Mouse (Mus musculus) forebrain, embryonic 11.5 days (tissue): ENCODE results near the gene Iqgap2. TPM values are rescaled to one million over a fixed set of nuclear protein-coding genes. Genes with fewer than 3 reads are reported as not detected.

Source experiments
- ATAC-seq: fragments of 200-750 bp; cut with Nextera tagmentation; replicated peaks from 2 replicates; pipeline ENCODE4 v1.8.0; 2017; ENCODE audit warnings: moderate TSS enrichment; ENCODE audit not compliant: low FRiP score
- DNase-seq: peaks from one replicate; pipeline ENCODE4 v3.0.0-alpha.2; 2017; ENCODE audit warnings: low spot score
- H3K27ac ChIP-seq: fragments of 300-500 bp; sonication (generic); 2 replicates; pipeline ENCODE4 v1.5.1; 2014; ENCODE audit warnings: low read depth, low read length
- H3K27me3 ChIP-seq: fragments of 300-500 bp; sonication (generic); 2 replicates; pipeline ENCODE4 v1.6.1; 2014; ENCODE audit warnings: mild to moderate bottlenecking, low read length, mixed read lengths; ENCODE audit not compliant: control insufficient read depth, insufficient read depth
- H3K36me3 ChIP-seq: fragments of 300-500 bp; sonication (generic); 2 replicates; pipeline ENCODE4 v1.6.1; 2014; ENCODE audit warnings: mild to moderate bottlenecking, low read length, moderate library complexity, mixed read lengths; ENCODE audit not compliant: control insufficient read depth, insufficient read depth
- H3K4me1 ChIP-seq: fragments of 300-500 bp; sonication (generic); replicated peaks from 2 replicates; pipeline ENCODE4 v1.6.1; 2014; ENCODE audit warnings: low read length, mixed read lengths; ENCODE audit not compliant: control insufficient read depth, insufficient read depth
- H3K4me2 ChIP-seq: fragments of 300-500 bp; sonication (generic); 2 replicates; pipeline ENCODE4 v1.6.1; 2014; ENCODE audit warnings: low read depth, mild to moderate bottlenecking, low read length, moderate library complexity, mixed read lengths; ENCODE audit not compliant: severe bottlenecking
- H3K4me3 ChIP-seq: fragments of 300-500 bp; sonication (generic); 2 replicates; pipeline ENCODE4 v1.5.1; 2014; ENCODE audit warnings: low read depth, low read length
- H3K9ac ChIP-seq: fragments of 300-500 bp; sonication (generic); 2 replicates; pipeline ENCODE4 v1.6.1; 2014; ENCODE audit warnings: low read length
- H3K9me3 ChIP-seq: fragments of 300-500 bp; sonication (generic); 2 replicates; pipeline ENCODE4 v1.6.1; 2016; ENCODE audit warnings: low read length, mixed read lengths; ENCODE audit not compliant: control insufficient read depth
- WGBS: fragments of 180-500 bp; shearing (Covaris S2); extraction: QIAGEN DNeasy Blood & Tissue Kit; methylation state at CpG from one replicate; pipeline ENCODE4 v1.1.7; 2014; 5-methylcytosine and 5-hydroxymethylcytosine counted together
- polyA plus RNA-seq: library from polyadenylated mRNA; unstranded; fragments of >200 nt; fragmentation: Nextera tagmentation; extraction: Ambion mirVana; gene quantifications from 2 replicates; pipeline ENCODE4 v1.2.1, GENCODE M21; 2014

Iqgap2 gene
- polyA plus RNA-seq, 1 experiment from 2014 or later = 20.1 TPM

DNA sequence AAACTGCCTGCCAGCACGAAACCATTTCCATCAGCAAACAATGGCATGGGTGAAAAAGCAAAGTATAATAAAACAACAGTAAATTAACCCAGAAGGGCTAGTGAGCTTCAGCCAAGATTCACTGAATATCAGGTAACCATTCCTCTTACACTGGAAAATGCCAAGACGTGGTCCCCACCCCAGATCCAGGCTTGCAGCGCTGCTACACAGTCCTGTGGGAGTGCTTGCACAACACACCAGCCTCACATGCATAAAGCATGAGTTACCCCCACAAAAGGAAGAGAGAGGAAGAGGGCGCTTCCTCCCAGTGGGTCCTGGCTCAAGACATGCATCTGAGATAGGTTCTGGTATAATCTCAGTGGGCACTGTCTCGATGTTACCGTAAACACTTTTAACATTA lies 100.8 kb downstream of the Iqgap2 start:
- ATAC-seq = no peak
- Histone ChIP-seq H3K9me3 (no peaks in the 10 kb centered on the region), H3K9ac (no peak overlapping the region), H3K27me3 (no peaks in the 10 kb centered on the region), H3K4me2 (no peak overlapping the region), H3K4me1 (no peaks in the 10 kb centered on the region), H3K36me3 (no peaks in the 10 kb centered on the region), H3K4me3 (no peak overlapping the region), H3K27ac (no peak overlapping the region)
- no peak for DNase-seq
- WGBS = 91% methylated on average over 6 of the region's 6 CpGs

DNA sequence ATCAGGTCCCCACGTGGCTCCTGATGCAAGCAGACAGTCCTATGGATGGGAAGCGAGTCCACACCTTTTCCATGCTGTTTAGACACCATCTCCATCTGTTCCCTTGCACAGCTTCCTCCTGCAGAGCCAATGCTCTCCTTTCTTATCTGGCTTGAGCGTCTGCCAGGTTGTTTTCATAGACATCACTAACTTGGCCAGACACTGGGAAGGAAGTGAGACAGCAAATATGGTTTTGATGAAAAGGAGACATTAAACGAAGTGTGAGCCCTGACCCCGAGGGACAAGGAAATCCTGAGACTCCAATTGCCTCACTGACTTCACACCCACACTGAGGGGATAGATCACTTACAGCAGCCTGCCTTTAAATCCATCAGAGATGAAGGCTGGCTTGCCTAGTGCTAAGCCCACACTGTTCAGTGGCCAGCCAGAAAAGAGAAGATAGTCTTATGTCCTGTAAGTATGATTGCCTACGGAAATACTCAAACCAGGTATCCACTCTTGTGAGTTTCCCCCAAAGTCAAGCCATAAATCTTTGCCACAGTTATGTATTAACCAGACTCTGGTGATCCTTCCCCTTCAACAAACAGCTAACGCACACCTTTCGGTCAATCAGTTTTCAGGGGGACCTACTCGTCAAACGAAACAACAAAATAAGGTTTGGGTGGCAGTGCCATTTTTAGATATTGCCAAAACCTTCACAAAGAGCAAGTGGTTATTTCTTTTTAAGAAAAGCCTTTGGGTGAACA lies 102.9 kb downstream of the Iqgap2 start:
- Histone ChIP-seq H3K4me1 (no peaks in the 10 kb centered on the region), H3K36me3 (no peaks in the 10 kb centered on the region), H3K4me2 (no peak overlapping the region), H3K4me3 (no peak overlapping the region), H3K9ac (no peak overlapping the region), H3K27ac (no peak overlapping the region), H3K9me3 (no peaks in the 10 kb centered on the region), H3K27me3 (no peaks in the 10 kb centered on the region)
- ATAC-seq (no peak), DNase-seq (no peak)
- WGBS = 85% methylated on average over 10 of the region's 10 CpGs

DNA sequence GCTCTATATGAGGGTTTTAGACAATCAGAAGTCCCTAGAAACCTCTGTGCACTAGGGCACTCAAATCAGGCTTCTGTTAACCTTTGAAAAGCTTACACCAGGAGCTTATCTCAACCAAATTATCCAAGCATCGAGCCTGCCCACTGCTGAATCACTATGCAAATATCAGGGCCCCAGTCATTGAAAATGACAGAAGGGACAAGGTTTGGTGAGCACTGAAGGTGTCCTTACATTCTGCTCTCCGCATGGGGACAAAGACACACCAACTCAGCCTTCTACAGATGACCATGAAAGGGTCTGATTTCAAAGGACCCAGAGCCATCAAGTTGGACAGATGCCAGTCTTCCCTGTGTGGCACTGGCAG lies 108.8 kb downstream of the Iqgap2 start:
- 44% methylated on average over 2 of the region's 2 CpGs for WGBS
- no peak overlapping the region for H3K9ac ChIP-seq

GRCm38 (mm10) chr13:95782311-95782968 lies 109.3 kb downstream of the Iqgap2 start:
- no peak for DNase-seq
- H3K27me3 ChIP-seq = no peaks in the 10 kb centered on the region
- no peak overlapping the region for H3K4me2 ChIP-seq
- H3K4me3 ChIP-seq = no peak overlapping the region
- H3K36me3 ChIP-seq = no peaks in the 10 kb centered on the region
- WGBS = 68% methylated on average over 15 of the region's 15 CpGs
- no peak overlapping the region for H3K9ac ChIP-seq
- no peak for ATAC-seq
- H3K27ac ChIP-seq = no peak overlapping the region
- H3K9me3 ChIP-seq = no peaks in the 10 kb centered on the region
- no peaks in the 10 kb centered on the region; the same call in 1 of the 2 replicates for H3K4me1 ChIP-seq

More for the DNA sequence above, 108.8 kb downstream of the Iqgap2 start:
- Histone ChIP-seq H3K9me3 (no peaks in the 10 kb centered on the region), H3K4me3 (no peak overlapping the region), H3K27me3 (no peaks in the 10 kb centered on the region), H3K36me3 (no peaks in the 10 kb centered on the region), H3K4me2 (no peak overlapping the region), H3K4me1 (no peaks in the 10 kb centered on the region; the same call in 1 of the 2 replicates), H3K27ac (no peak overlapping the region)
- DNase-seq (no peak), ATAC-seq (no peak)

DNA sequence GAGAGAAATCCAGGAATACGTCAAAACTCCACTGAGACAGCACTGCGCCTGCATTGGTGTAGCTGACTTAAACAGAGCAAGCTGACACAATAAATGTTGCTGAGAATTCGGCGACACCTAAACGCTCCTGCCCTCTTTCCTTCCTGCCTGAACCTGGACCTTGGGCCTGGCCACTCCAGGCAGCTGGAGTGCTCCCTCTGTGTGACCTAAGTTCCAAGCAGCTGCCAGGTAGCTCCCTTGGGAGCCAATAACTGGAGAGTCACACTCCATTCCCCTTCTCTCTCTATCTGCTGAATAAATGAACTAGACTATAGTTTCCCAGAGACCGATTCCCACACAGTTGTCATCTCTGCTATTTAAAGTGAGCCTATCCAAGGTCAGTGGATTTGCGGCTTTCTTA lies 111.7 kb downstream of the Iqgap2 start:
- Histone ChIP-seq H3K4me3 (no peak overlapping the region), H3K4me2 (no peak overlapping the region), H3K4me1 (peaks cover 3% of the 10 kb centered on the region), H3K27me3 (no peaks in the 10 kb centered on the region), H3K9me3 (no peaks in the 10 kb centered on the region), H3K27ac (no peak overlapping the region), H3K9ac (no peak overlapping the region), H3K36me3 (no peaks in the 10 kb centered on the region)
- 81% methylated on average over 7 of the region's 7 CpGs for WGBS
- ATAC-seq (no peak), DNase-seq (no peak)

GRCm38 (mm10) chr13:95779261-95779660 lies 112.5 kb downstream of the Iqgap2 start:
- no peak overlapping the region for H3K27ac ChIP-seq

GRCm38 (mm10) chr13:95778761-95779161 lies 113.0 kb downstream of the Iqgap2 start:
- Histone ChIP-seq H3K36me3 (no peaks in the 10 kb centered on the region), H3K9ac (no peak overlapping the region), H3K9me3 (no peaks in the 10 kb centered on the region), H3K4me3 (no peak overlapping the region), H3K4me2 (no peak overlapping the region), H3K4me1 (peaks cover 3% of the 10 kb centered on the region), H3K27me3 (no peaks in the 10 kb centered on the region), H3K27ac (no peak overlapping the region)
- no peak for ATAC-seq
- peak; percentile 58 for DNase-seq
- 76% methylated on average over 9 of the region's 9 CpGs for WGBS

More at GRCm38 (mm10) chr13:95779261-95779660, 112.5 kb downstream of the Iqgap2 start:
- no peak overlapping the region for H3K4me3 ChIP-seq
- no peak overlapping the region for H3K9ac ChIP-seq
- no peaks in the 10 kb centered on the region for H3K36me3 ChIP-seq
- ATAC-seq = no peak
- H3K27me3 ChIP-seq = no peaks in the 10 kb centered on the region
- no peak for DNase-seq
- no peaks in the 10 kb centered on the region for H3K9me3 ChIP-seq
- WGBS = 92% methylated on average over 8 of the region's 8 CpGs
- H3K4me2 ChIP-seq = no peak overlapping the region
- H3K4me1 ChIP-seq = peaks cover 3% of the 10 kb centered on the region

DNA sequence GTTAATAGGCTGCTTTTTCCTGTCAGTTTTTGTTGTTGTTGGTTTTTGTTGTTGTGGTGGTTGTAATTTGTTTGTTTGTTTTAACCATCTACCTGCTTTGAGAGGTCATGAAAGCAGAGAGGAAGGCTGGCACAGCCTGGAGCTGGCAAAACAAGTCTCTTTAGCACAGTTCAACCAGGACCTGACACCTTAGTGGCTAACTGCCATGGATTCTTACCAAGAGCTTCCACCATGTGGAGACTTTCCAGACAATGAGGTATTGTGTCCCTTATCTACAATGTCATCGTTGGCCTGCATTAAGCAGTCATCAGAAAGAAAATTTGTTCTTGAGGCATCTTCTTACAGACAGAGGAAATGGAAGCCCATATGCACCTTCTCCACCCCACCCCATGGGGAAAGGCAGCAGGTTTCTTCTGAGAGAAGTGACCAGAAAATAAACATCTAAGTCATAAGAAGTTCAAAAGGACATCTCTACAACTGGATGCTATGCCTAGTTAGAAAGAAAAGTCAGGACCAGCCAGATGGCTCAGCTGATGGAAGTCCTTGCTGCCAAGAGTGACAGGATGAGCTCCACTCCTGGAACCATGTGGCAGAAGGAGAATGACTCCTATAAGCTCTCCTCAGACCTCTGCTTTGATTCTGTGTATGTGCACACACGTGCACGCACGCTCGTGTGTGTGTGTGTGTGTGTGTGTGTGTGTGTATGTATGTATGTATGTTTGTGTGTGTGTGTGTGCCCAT lies 113.9 kb downstream of the Iqgap2 start:
- Histone ChIP-seq H3K27ac (no peak overlapping the region), H3K36me3 (no peaks in the 10 kb centered on the region), H3K4me2 (no peak overlapping the region), H3K4me1 (peaks cover 3% of the 10 kb centered on the region), H3K9me3 (no peaks in the 10 kb centered on the region), H3K4me3 (no peak overlapping the region), H3K27me3 (no peaks in the 10 kb centered on the region), H3K9ac (no peak overlapping the region)
- DNase-seq (no peak), ATAC-seq (no peak)
- WGBS = 93% methylated on average over 5 of the region's 5 CpGs
